Mouse (Mus musculus): ENCODE measurements at regions not wholly inside any gene's neighbourhood (a gene's known extent, or its start where the extent isn't known, plus 50 kb on each side); places are given as distances from the start of the nearest gene placed in this dataset.
A peak's percentile ranks its signal among the peaks of the same experiment; 100 is the strongest.

DNA sequence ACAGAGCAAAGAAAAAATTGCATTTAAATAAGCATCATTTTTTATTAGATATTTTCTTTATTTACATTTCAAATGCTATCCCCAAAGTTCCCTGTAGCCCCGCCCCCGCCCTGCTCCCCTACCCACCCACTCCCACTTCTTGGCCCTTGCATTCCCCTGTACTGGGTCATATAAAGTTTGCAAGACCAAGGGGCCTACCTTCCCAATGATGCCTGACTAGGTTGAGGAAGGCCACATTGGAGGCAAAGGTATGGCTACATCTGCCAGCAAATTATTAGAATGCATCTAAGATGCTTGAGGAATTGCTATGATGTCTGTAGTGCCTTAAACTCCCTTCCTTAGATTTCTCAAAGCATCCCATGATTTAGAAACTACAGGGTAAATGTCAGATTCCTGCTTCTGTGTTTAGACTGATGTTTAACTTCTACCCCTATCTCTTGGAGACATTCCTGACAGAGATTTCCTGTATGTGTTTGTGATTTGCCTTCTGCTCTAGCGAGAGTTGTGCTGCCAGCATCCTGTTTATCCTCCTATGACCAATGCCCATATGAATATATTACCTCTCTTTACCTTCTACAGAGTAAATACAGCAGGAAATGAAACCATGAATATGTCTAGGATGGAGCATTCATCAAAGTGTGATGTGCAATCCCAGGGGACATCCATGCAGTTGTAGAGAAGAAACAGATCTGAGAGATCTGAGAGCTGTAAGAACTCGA, 956.2 kb downstream of the Diaph3 start:
- Histone ChIP-seq H3K4me1 (ENCODE audit: control insufficient read depth, insufficient read depth) (no peaks in the 10 kb centered on the region), H3K9me3 (replicated peaks; ENCODE audit: control insufficient read depth, low read length) (no peaks in the 10 kb centered on the region), H3K36me3 (replicated peaks; ENCODE audit: control insufficient read depth, insufficient read depth, low read length) (no peaks in the 10 kb centered on the region), H3K27me3 (ENCODE audit: control insufficient read depth, insufficient read depth, low read length) (no peaks in the 10 kb centered on the region), H3K4me2 (ENCODE audit: low read depth, low read length) (no peak overlapping the region), H3K27ac (ENCODE audit: low read depth) (no peak overlapping the region), H3K9ac (replicated peaks; ENCODE audit: low read depth, low read length) (no peak overlapping the region), H3K4me3 (ENCODE audit: low read depth, low read length) (no peak overlapping the region)
- ATAC-seq (ENCODE audit: insufficient read depth, low read depth) (no peak), DNase-seq (ENCODE audit: low spot score) (no peak)
- WGBS: 63% methylated on average over 4 of the region's 4 CpGs
- TF ChIP-seq EP300 (IDR thresholded peaks at IDR 0.05; ENCODE audit: low read depth) (no peak), CTCF (IDR thresholded peaks at IDR 0.05; ENCODE audit: low read depth) (no peak)

DNA sequence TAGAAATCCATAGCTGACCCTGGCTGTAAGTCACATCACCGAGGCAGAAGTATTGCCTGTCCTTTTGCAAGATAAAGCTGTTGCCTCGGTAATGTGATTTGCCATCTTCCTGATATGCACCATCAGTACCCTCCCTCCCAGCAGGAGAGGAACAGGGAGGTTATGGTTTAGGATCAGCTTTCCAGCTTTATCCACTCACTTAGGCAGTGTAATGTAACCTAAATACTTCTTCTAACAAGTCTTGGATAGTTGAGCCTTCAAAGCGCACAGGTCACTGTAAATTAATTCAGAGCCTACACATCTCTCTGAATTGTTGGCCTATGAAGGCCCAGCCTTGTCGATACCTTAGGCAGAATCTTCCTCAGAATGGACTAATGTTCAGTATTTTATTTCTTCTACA, 962.5 kb downstream of the Diaph3 start:
- TF ChIP-seq EP300 (IDR thresholded peaks at IDR 0.05; ENCODE audit: low read depth): no peak
- no peak for TF ChIP-seq CTCF (IDR thresholded peaks at IDR 0.05; ENCODE audit: low read depth)

DNA sequence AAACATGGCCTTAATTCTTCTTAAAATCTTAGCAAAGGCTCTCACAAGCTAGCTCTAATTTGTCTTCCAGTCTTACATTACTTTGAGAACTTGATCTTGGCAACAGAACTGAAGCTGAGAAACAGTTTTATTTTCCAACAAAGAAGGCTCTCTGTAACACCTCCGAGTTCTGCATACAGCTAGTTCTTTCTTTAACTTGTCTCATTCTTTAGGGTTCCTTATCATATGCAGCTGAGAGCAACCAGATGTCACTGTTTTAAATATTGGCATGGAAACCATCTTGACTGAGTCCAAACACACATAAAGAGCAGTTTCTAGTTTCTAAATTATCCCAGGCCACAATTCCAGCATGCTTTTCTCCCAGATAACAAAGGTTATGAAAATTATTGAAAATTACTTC, 969.9 kb downstream of the Diaph3 start:
- no peak for TF ChIP-seq CTCF (IDR thresholded peaks at IDR 0.05; ENCODE audit: low read depth)
- no peak for TF ChIP-seq EP300 (IDR thresholded peaks at IDR 0.05; ENCODE audit: low read depth)
- whole genome bisulfite sequencing: 17% methylated on average over 1 of the region's 1 CpGs
- Histone ChIP-seq H3K4me2 (ENCODE audit: low read depth, low read length) (no peak overlapping the region), H3K4me1 (ENCODE audit: control insufficient read depth, insufficient read depth) (no peaks in the 10 kb centered on the region), H3K27me3 (ENCODE audit: control insufficient read depth, insufficient read depth, low read length) (no peaks in the 10 kb centered on the region), H3K27ac (ENCODE audit: low read depth) (no peak overlapping the region), H3K9me3 (replicated peaks; ENCODE audit: control insufficient read depth, low read length) (no peaks in the 10 kb centered on the region), H3K4me3 (ENCODE audit: low read depth, low read length) (no peak overlapping the region), H3K36me3 (replicated peaks; ENCODE audit: control insufficient read depth, insufficient read depth, low read length) (no peaks in the 10 kb centered on the region), H3K9ac (replicated peaks; ENCODE audit: low read depth, low read length) (no peak overlapping the region)
- ATAC-seq (ENCODE audit: insufficient read depth, low read depth): no peak
- peak; percentile 7 for DNase-seq (ENCODE audit: low spot score)

More for the DNA sequence above, 962.5 kb downstream of the Diaph3 start:
- Histone ChIP-seq H3K9me3 (replicated peaks; ENCODE audit: control insufficient read depth, low read length) (no peaks in the 10 kb centered on the region), H3K4me3 (ENCODE audit: low read depth, low read length) (no peak overlapping the region), H3K9ac (replicated peaks; ENCODE audit: low read depth, low read length) (no peak overlapping the region), H3K4me1 (ENCODE audit: control insufficient read depth, insufficient read depth) (no peaks in the 10 kb centered on the region), H3K27me3 (ENCODE audit: control insufficient read depth, insufficient read depth, low read length) (no peaks in the 10 kb centered on the region), H3K27ac (ENCODE audit: low read depth) (no peak overlapping the region), H3K36me3 (replicated peaks; ENCODE audit: control insufficient read depth, insufficient read depth, low read length) (no peaks in the 10 kb centered on the region), H3K4me2 (ENCODE audit: low read depth, low read length) (no peak overlapping the region)
- WGBS: 73% methylated on average over 4 of the region's 4 CpGs
- ATAC-seq (ENCODE audit: insufficient read depth, low read depth) (no peak), DNase-seq (ENCODE audit: low spot score) (no peak)

DNA sequence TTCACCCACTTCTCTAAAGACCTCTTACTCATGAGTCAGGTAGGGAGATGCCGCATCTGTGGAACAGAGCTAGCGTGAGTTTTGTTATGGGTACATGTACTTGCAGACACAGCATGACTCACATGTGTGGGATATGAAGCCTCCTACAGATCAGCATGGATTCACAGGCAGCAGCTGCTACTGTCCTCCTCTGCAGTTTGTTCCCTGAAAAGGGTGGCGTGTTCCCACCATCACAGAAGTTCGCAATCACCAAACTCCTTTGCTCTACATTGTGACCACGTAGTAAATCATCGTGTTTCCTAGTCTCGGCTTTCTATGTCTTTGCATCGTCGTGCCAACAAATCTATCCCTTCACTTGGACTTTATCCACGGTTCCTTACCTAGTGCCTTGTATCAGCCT, 981.9 kb downstream of the Diaph3 start:
- no peak overlapping the region for H3K27ac ChIP-seq (ENCODE audit: low read depth)
- H3K27me3 ChIP-seq (ENCODE audit: control insufficient read depth, insufficient read depth, low read length): no peaks in the 10 kb centered on the region
- H3K4me2 ChIP-seq (ENCODE audit: low read depth, low read length): no peak overlapping the region
- no peak for TF ChIP-seq CTCF (IDR thresholded peaks at IDR 0.05; ENCODE audit: low read depth)
- TF ChIP-seq EP300 (IDR thresholded peaks at IDR 0.05; ENCODE audit: low read depth): no peak
- ATAC-seq (ENCODE audit: insufficient read depth, low read depth): no peak
- H3K4me3 ChIP-seq (ENCODE audit: low read depth, low read length): no peak overlapping the region
- H3K9me3 ChIP-seq (replicated peaks; ENCODE audit: control insufficient read depth, low read length): no peaks in the 10 kb centered on the region
- 88% methylated on average over 10 of the region's 10 CpGs for WGBS
- no peak for DNase-seq (ENCODE audit: low spot score)
- no peaks in the 10 kb centered on the region for H3K4me1 ChIP-seq (ENCODE audit: control insufficient read depth, insufficient read depth)
- H3K9ac ChIP-seq (replicated peaks; ENCODE audit: low read depth, low read length): no peak overlapping the region
- no peaks in the 10 kb centered on the region for H3K36me3 ChIP-seq (replicated peaks; ENCODE audit: control insufficient read depth, insufficient read depth, low read length)

DNA sequence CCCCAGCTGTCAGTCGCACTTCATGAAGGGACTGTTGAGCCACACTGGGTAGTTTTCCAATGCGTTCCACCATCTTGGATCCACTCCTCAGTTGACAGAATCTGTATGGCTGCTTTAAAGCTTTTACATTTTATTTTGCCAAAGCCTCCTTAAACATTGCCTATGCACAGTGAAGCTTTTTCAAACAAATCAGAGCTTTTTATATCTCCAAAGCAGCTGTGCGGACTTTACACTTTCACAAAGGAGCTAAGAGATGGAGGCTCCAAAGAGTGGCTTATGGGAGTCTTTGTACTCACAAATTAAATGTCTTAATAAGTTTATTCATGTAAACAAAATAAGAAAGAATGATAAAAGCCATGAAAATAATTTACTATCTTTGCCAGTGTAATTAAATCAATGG, 986.3 kb downstream of the Diaph3 start:
- Histone ChIP-seq H3K27me3 (ENCODE audit: control insufficient read depth, insufficient read depth, low read length) (no peaks in the 10 kb centered on the region), H3K4me1 (ENCODE audit: control insufficient read depth, insufficient read depth) (no peaks in the 10 kb centered on the region), H3K9me3 (replicated peaks; ENCODE audit: control insufficient read depth, low read length) (no peaks in the 10 kb centered on the region), H3K4me2 (ENCODE audit: low read depth, low read length) (no peak overlapping the region), H3K4me3 (ENCODE audit: low read depth, low read length) (no peak overlapping the region), H3K9ac (replicated peaks; ENCODE audit: low read depth, low read length) (no peak overlapping the region), H3K27ac (ENCODE audit: low read depth) (no peak overlapping the region), H3K36me3 (replicated peaks; ENCODE audit: control insufficient read depth, insufficient read depth, low read length) (no peaks in the 10 kb centered on the region)
- DNase-seq (ENCODE audit: low spot score) (no peak), ATAC-seq (ENCODE audit: insufficient read depth, low read depth) (no peak)
- TF ChIP-seq EP300 (IDR thresholded peaks at IDR 0.05; ENCODE audit: low read depth) (no peak), CTCF (IDR thresholded peaks at IDR 0.05; ENCODE audit: low read depth) (no peak)
- WGBS: 96% methylated on average over 3 of the region's 3 CpGs

DNA sequence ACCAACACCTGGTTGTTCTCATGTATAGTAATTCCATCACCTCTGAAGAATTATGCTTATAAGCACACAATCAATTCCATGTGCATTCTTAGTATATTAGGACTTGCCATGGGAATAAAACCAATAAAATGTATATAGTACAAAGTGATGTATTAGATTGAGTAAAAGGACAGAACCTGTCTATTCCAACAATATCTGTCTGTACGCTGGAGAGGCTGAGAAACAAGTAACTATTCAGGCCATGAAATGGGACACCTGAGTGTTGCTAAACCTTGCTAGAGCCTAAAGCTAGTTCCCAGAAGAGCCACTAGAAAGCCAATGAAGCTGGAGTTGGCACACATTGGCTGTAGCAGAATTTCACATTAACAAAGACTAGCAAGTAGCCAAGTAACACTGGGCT, 989.8 kb downstream of the Diaph3 start:
- Histone ChIP-seq H3K27me3 (ENCODE audit: control insufficient read depth, insufficient read depth, low read length) (no peaks in the 10 kb centered on the region), H3K9me3 (replicated peaks; ENCODE audit: control insufficient read depth, low read length) (no peaks in the 10 kb centered on the region), H3K4me3 (ENCODE audit: low read depth, low read length) (no peak overlapping the region), H3K4me2 (ENCODE audit: low read depth, low read length) (no peak overlapping the region), H3K36me3 (replicated peaks; ENCODE audit: control insufficient read depth, insufficient read depth, low read length) (no peaks in the 10 kb centered on the region), H3K9ac (replicated peaks; ENCODE audit: low read depth, low read length) (no peak overlapping the region), H3K27ac (ENCODE audit: low read depth) (no peak overlapping the region), H3K4me1 (ENCODE audit: control insufficient read depth, insufficient read depth) (no peaks in the 10 kb centered on the region)
- 85% methylated on average over 1 of the region's 1 CpGs for WGBS
- no peak for DNase-seq (ENCODE audit: low spot score)
- TF ChIP-seq EP300 (IDR thresholded peaks at IDR 0.05; ENCODE audit: low read depth): no peak
- no peak for TF ChIP-seq CTCF (IDR thresholded peaks at IDR 0.05; ENCODE audit: low read depth)
- no peak for ATAC-seq (ENCODE audit: insufficient read depth, low read depth)
